Mouse (Mus musculus) left cerebral cortex, postnatal 4 days (tissue): ENCODE data around the gene Gm20498. TPM values are rescaled to one million over a fixed set of nuclear protein-coding genes. Genes with fewer than 3 reads are reported as not detected.
"Not testable (repeated sequence)": the region's sequence is repeated elsewhere in the genome, so short reads cannot be mapped to it uniquely, and the experiment has no call there.

Experiments used
- DNase-seq: peaks from one replicate; pipeline ENCODE4 v3.0.0-alpha.2; 2022
- intact Hi-C: fragments of 180-260 bp; cut with DNase I; formaldehyde crosslinking; loops from one replicate; pipeline ENCODE4 v1.15.1; 2025
- total RNA-seq, 2 experiments: library from RNA; stranded (reverse); gene quantifications; 2 replicates each; pipeline ENCODE4 v1.2.3; 2021

Gm20498 gene
- total RNA-seq, result 10 to 100 TPM; 31.2 to 34.2 TPM

- intact Hi-C loops, result no loop called here
- peak; percentile 83 for DNase-seq
These were observed at the start of gene Gm20498, which contains the start of gene Synj2bp for GRCm38 (mm10) chr12:81532316-81533028. Gm20498 (minus strand) TSS chr12:81532905. Synj2bp (minus strand) TSS chr12:81532911.

- DNase-seq, result no peak
- intact Hi-C loops, result no loop called here
These were observed 35.7 kb upstream of the Gm20498 start, which contains the start of gene Adam21 for GRCm38 (mm10) chr12:81568374-81568773. Adam21 (minus strand) TSS chr12:81568474.

GRCm38 (mm10) chr12:81567931-81568330 is 35.2 kb upstream of the Gm20498 start:
- no peak for DNase-seq
- intact Hi-C loops, result no loop called here

GRCm38 (mm10) chr12:81564173-81564572 is 31.5 kb upstream of the Gm20498 start:
- no peak for DNase-seq
- intact Hi-C loops, result no loop called here

- DNase-seq, result no peak
- intact Hi-C loops, result no loop called here
These were observed 16.6 kb upstream of the Gm20498 start for GRCm38 (mm10) chr12:81549286-81549685.

GRCm38 (mm10) chr12:81547163-81547562 is 14.5 kb upstream of the Gm20498 start:
- intact Hi-C loops, result no loop called here
- DNase-seq, result no peak

GRCm38 (mm10) chr12:81533029-81533419 is 319 bp upstream of the Gm20498 start:
- intact Hi-C loops, result no loop called here
- DNase-seq, result no peak

GRCm38 (mm10) chr12:81530587-81530986 is 2.1 kb downstream of the Gm20498 start:
- intact Hi-C loops, result not testable (repeated sequence)
- peak; percentile 2 for DNase-seq

- DNase-seq, intact Hi-C loops: not testable (repeated sequence)
These were observed 35.8 kb downstream of the Gm20498 start for GRCm38 (mm10) chr12:81496906-81497305.

GRCm38 (mm10) chr12:81490491-81490890 is 42.2 kb downstream of the Gm20498 start:
- DNase-seq, result no peak
- intact Hi-C loops, result no loop called here

GRCm38 (mm10) chr12:81485311-81485710 is 47.4 kb downstream of the Gm20498 start:
- DNase-seq, result no peak
- intact Hi-C loops, result no loop called here

GRCm38 (mm10) chr12:81484727-81485191 is 47.9 kb downstream of the Gm20498 start, which contains the start of gene Cox16:
Cox16 (minus strand) TSS chr12:81485127.
- DNase-seq, result peak; percentile 87
- intact Hi-C loops, result no loop called here

- no peak for DNase-seq
- intact Hi-C loops, result no loop called here
These were observed 48.5 kb downstream of the Gm20498 start for GRCm38 (mm10) chr12:81484212-81484611.

GRCm38 (mm10) chr12:81483656-81484055 is 49.0 kb downstream of the Gm20498 start:
- intact Hi-C loops, result no loop called here
- peak; percentile 35 for DNase-seq

- DNase-seq, intact Hi-C loops: not testable (repeated sequence)
These were observed 73.7 kb downstream of the Gm20498 start for GRCm38 (mm10) chr12:81459051-81459450.

- intact Hi-C loops, DNase-seq: not testable (repeated sequence)
These were observed 93.7 kb downstream of the Gm20498 start for GRCm38 (mm10) chr12:81438985-81439384.

GRCm38 (mm10) chr12:81434778-81435177 is 97.9 kb downstream of the Gm20498 start:
- DNase-seq, intact Hi-C loops: not testable (repeated sequence)

GRCm38 (mm10) chr12:81421846-81422245 is 110.9 kb downstream of the Gm20498 start, which contains the start of gene Adam4:
Adam4 (minus strand) TSS chr12:81421946.
- intact Hi-C loops, result no loop called here
- DNase-seq, result no peak

- intact Hi-C loops, result no loop called here
These were observed 119.5 kb downstream of the Gm20498 start for GRCm38 (mm10) chr12:81413211-81413610.

GRCm38 (mm10) chr12:81408966-81409365 is 123.7 kb downstream of the Gm20498 start:
- no peak for DNase-seq
- intact Hi-C loops, result no loop called here

More at GRCm38 (mm10) chr12:81413211-81413610, 119.5 kb downstream of the Gm20498 start:
- no peak for DNase-seq

- intact Hi-C loops, result loop anchor here (2.0 to 5.0 kb wide), 2 partner anchors 200 to 417 kb away; no protein-coding TSS in a partner anchor
- peak; percentile 68 for DNase-seq
These were observed 130.5 kb downstream of the Gm20498 start for GRCm38 (mm10) chr12:81402187-81402586.

- DNase-seq, intact Hi-C loops: not testable (repeated sequence)
These were observed 153.3 kb downstream of the Gm20498 start, which contains the start of gene Gm4787 for GRCm38 (mm10) chr12:81379364-81379763. Gm4787 (minus strand) TSS chr12:81379464.
